Mouse (Mus musculus) kidney, embryonic 16.5 days (tissue): ENCODE measurements around the gene Ttll10. TPM values are rescaled to one million over a fixed set of nuclear protein-coding genes. Genes with fewer than 3 reads are reported as not detected.

Experiments used
- ATAC-seq: fragments of 200-750 bp; cut with Nextera tagmentation; 2 replicates; pipeline ENCODE4 v1.8.0; 2017; ENCODE audit warnings: moderate TSS enrichment; ENCODE audit not compliant: low FRiP score, low TSS enrichment
- H3K27ac ChIP-seq: fragments of 300-500 bp; sonication (generic); 2 replicates; pipeline ENCODE4 v1.5.1; 2014; ENCODE audit warnings: low read length
- H3K27me3 ChIP-seq: fragments of 300-500 bp; sonication (generic); 2 replicates; pipeline ENCODE4 v1.6.1; 2014; ENCODE audit warnings: low read length, control low read depth, mixed read lengths; ENCODE audit not compliant: insufficient read depth
- H3K36me3 ChIP-seq: fragments of 300-500 bp; sonication (generic); 2 replicates; pipeline ENCODE4 v1.6.1; 2014; ENCODE audit warnings: low read length, control low read depth, mixed read lengths; ENCODE audit not compliant: insufficient read depth
- H3K4me1 ChIP-seq: fragments of 300-500 bp; sonication (generic); 2 replicates; pipeline ENCODE4 v1.6.1; 2014; ENCODE audit warnings: low read length, control low read depth, mixed read lengths; ENCODE audit not compliant: insufficient read depth
- H3K4me2 ChIP-seq: fragments of 300-500 bp; sonication (generic); replicated peaks from 2 replicates; pipeline ENCODE4 v1.6.1; 2014; ENCODE audit warnings: low read depth, low read length
- H3K4me3 ChIP-seq: fragments of 300-500 bp; sonication (generic); 2 replicates; pipeline ENCODE4 v1.5.1; 2014; ENCODE audit warnings: mild to moderate bottlenecking, low read length
- H3K9ac ChIP-seq: fragments of 300-500 bp; sonication (generic); replicated peaks from 2 replicates; pipeline ENCODE4 v1.6.1; 2014; ENCODE audit warnings: low read length
- H3K9me3 ChIP-seq: fragments of 300-500 bp; sonication (generic); 2 replicates; pipeline ENCODE4 v1.6.1; 2016; ENCODE audit warnings: low read length, control low read depth
- WGBS: fragments of 180-500 bp; shearing (Covaris S2); extraction: QIAGEN DNeasy Blood & Tissue Kit; methylation state at CpG from one replicate; pipeline ENCODE4 v1.1.7; 2014; 5-methylcytosine and 5-hydroxymethylcytosine counted together
- polyA plus RNA-seq: library from polyadenylated mRNA; unstranded; fragments of >200 nt; fragmentation: Nextera tagmentation; extraction: Ambion mirVana; gene quantifications from 2 replicates; pipeline ENCODE4 v1.2.1, GENCODE M21; 2015

The Ttll10 gene
- polyA plus RNA-seq, 1 experiment from 2014 or later = 7.4 TPM

GRCm38 (mm10) chr4:156054606-156055005 is 4.6 kb downstream of the Ttll10 start:
- Histone ChIP-seq H3K36me3 (no peaks in the 10 kb centered on the region), H3K4me3 (no peak overlapping the region), H3K9me3 (no peaks in the 10 kb centered on the region), H3K9ac (no peak overlapping the region), H3K27ac (no peak overlapping the region), H3K4me1 (peaks cover 11% of the 10 kb centered on the region), H3K27me3 (no peaks in the 10 kb centered on the region), H3K4me2 (no peak overlapping the region)
- no peak for ATAC-seq
- 90% methylated on average over 6 of the region's 6 CpGs for WGBS

- Histone ChIP-seq H3K9ac (no peak overlapping the region), H3K4me3 (no peak overlapping the region), H3K27me3 (no peaks in the 10 kb centered on the region), H3K4me1 (peaks cover 11% of the 10 kb centered on the region), H3K36me3 (no peaks in the 10 kb centered on the region), H3K4me2 (no peak overlapping the region), H3K27ac (no peak overlapping the region), H3K9me3 (no peaks in the 10 kb centered on the region)
- 67% methylated on average over 4 of the region's 4 CpGs for WGBS
- no peak for ATAC-seq
Observed at GRCm38 (mm10) chr4:156054130-156054529, 5.1 kb downstream of the Ttll10 start.

- WGBS = 80% methylated on average over 4 of the region's 4 CpGs
Observed at GRCm38 (mm10) chr4:156053113-156053512, 6.1 kb downstream of the Ttll10 start.

GRCm38 (mm10) chr4:156050391-156050980 is 8.7 kb downstream of the Ttll10 start:
- ATAC-seq = no peak
- peaks cover 6% of the 10 kb centered on the region for H3K4me1 ChIP-seq
- WGBS = 75% methylated on average over 6 of the region's 6 CpGs

More at GRCm38 (mm10) chr4:156053113-156053512, 6.1 kb downstream of the Ttll10 start:
- Histone ChIP-seq H3K9ac (no peak overlapping the region), H3K4me3 (no peak overlapping the region), H3K9me3 (no peaks in the 10 kb centered on the region), H3K36me3 (no peaks in the 10 kb centered on the region), H3K27ac (no peak overlapping the region), H3K4me2 (no peak overlapping the region), H3K4me1 (peaks cover 11% of the 10 kb centered on the region), H3K27me3 (no peaks in the 10 kb centered on the region)
- ATAC-seq = no peak

GRCm38 (mm10) chr4:156049779-156050178 is 9.4 kb downstream of the Ttll10 start:
- H3K4me2 ChIP-seq = no peak overlapping the region
- H3K4me1 ChIP-seq = peaks cover under 1% of the 10 kb centered on the region; the same call in 1 of the 2 replicates
- WGBS = 61% methylated on average over 3 of the region's 3 CpGs
- no peak overlapping the region for H3K9ac ChIP-seq
- no peaks in the 10 kb centered on the region for H3K36me3 ChIP-seq
- H3K27ac ChIP-seq = no peak overlapping the region
- H3K9me3 ChIP-seq = no peaks in the 10 kb centered on the region
- no peak for ATAC-seq
- H3K27me3 ChIP-seq = no peaks in the 10 kb centered on the region
- no peak overlapping the region for H3K4me3 ChIP-seq

More at GRCm38 (mm10) chr4:156050391-156050980, 8.7 kb downstream of the Ttll10 start:
- Histone ChIP-seq H3K9me3 (no peaks in the 10 kb centered on the region), H3K4me2 (no peak overlapping the region), H3K36me3 (no peaks in the 10 kb centered on the region), H3K4me3 (no peak overlapping the region), H3K27me3 (no peaks in the 10 kb centered on the region), H3K27ac (no peak overlapping the region), H3K9ac (no peak overlapping the region)

- no peak for ATAC-seq
Observed at GRCm38 (mm10) chr4:156044754-156045153, 14.5 kb downstream of the Ttll10 start.

GRCm38 (mm10) chr4:156034901-156035300 is 24.3 kb downstream of the Ttll10 start:
- WGBS = 15% methylated on average over 24 of the region's 25 CpGs
- H3K4me2 ChIP-seq = peak overlapping the region; percentile 44
- peak overlapping the region; percentile 26 for H3K4me3 ChIP-seq
- H3K9me3 ChIP-seq = no peaks in the 10 kb centered on the region
- peaks cover 34% of the 10 kb centered on the region for H3K4me1 ChIP-seq
- peaks cover 8% of the 10 kb centered on the region; the same call in 1 of the 2 replicates for H3K27me3 ChIP-seq
- ATAC-seq = no peak
- no peak overlapping the region for H3K27ac ChIP-seq
- no peaks in the 10 kb centered on the region for H3K36me3 ChIP-seq
- H3K9ac ChIP-seq = peak overlapping the region; percentile 31; the same call in 1 of the 2 replicates

More at GRCm38 (mm10) chr4:156044754-156045153, 14.5 kb downstream of the Ttll10 start:
- Histone ChIP-seq H3K4me1 (no peaks in the 10 kb centered on the region), H3K4me2 (no peak overlapping the region), H3K9ac (no peak overlapping the region), H3K9me3 (no peaks in the 10 kb centered on the region), H3K36me3 (no peaks in the 10 kb centered on the region), H3K27me3 (no peaks in the 10 kb centered on the region), H3K4me3 (no peak overlapping the region), H3K27ac (no peak overlapping the region)
- 50% methylated on average over 5 of the region's 5 CpGs for WGBS

GRCm38 (mm10) chr4:156034301-156034700 is 24.9 kb downstream of the Ttll10 start:
- peaks cover 34% of the 10 kb centered on the region for H3K4me1 ChIP-seq
- peaks cover 8% of the 10 kb centered on the region; the same call in 1 of the 2 replicates for H3K27me3 ChIP-seq
- H3K27ac ChIP-seq = no peak overlapping the region
- no peak overlapping the region for H3K4me2 ChIP-seq
- no peak overlapping the region for H3K9ac ChIP-seq
- no peak for ATAC-seq
- WGBS = 75% methylated on average over 4 of the region's 4 CpGs
- no peak overlapping the region; the same call in 1 of the 2 replicates for H3K4me3 ChIP-seq
- peaks cover 3% of the 10 kb centered on the region for H3K36me3 ChIP-seq
- no peaks in the 10 kb centered on the region for H3K9me3 ChIP-seq

- H3K27ac ChIP-seq = no peak overlapping the region
- H3K4me1 ChIP-seq = peaks cover 34% of the 10 kb centered on the region
- no peak for ATAC-seq
Observed at GRCm38 (mm10) chr4:156033476-156034119, 25.6 kb downstream of the Ttll10 start.

GRCm38 (mm10) chr4:156032856-156033255 is 26.4 kb downstream of the Ttll10 start:
- Histone ChIP-seq H3K9me3 (no peaks in the 10 kb centered on the region), H3K27ac (peak overlapping the region; percentile 96), H3K4me2 (no peak overlapping the region), H3K9ac (peak overlapping the region; percentile 70; the same call in 1 of the 2 replicates), H3K4me1 (peaks cover 34% of the 10 kb centered on the region), H3K27me3 (peaks cover 8% of the 10 kb centered on the region; the same call in 1 of the 2 replicates), H3K36me3 (peaks cover 12% of the 10 kb centered on the region), H3K4me3 (no peak overlapping the region)
- 84% methylated on average over 4 of the region's 4 CpGs for WGBS
- ATAC-seq = no peak

More at GRCm38 (mm10) chr4:156033476-156034119, 25.6 kb downstream of the Ttll10 start:
- no peak overlapping the region for H3K9ac ChIP-seq
- H3K36me3 ChIP-seq = peaks cover 6% of the 10 kb centered on the region
- H3K4me3 ChIP-seq = no peak overlapping the region
- WGBS = 40% methylated on average over 6 of the region's 6 CpGs
- H3K4me2 ChIP-seq = no peak overlapping the region
- H3K27me3 ChIP-seq = peaks cover 8% of the 10 kb centered on the region; the same call in 1 of the 2 replicates
- no peaks in the 10 kb centered on the region for H3K9me3 ChIP-seq
